Mouse (Mus musculus) embryonic stem cell, embryonic (primary cell): ENCODE measurements around the gene Adgrv1.

Source experiments
- CTCF ChIA-PET, 4 experiments: fragments of 300-600 bp in 2 of 4; fragments of 350-600 bp in 2 of 4; sonication (Branson Sonifier 250); formaldehyde crosslinking; loops; one replicate each; lab custom pipeline; 2022; ENCODE audit warnings: inconsistent platforms in 2 of 4; lab: Charles Lee
- POLR2A ChIA-PET, 4 experiments: fragments of 300-600 bp in 2 of 4; fragments of 350-600 bp in 2 of 4; sonication (Branson Sonifier 250); formaldehyde crosslinking; loops; one replicate each; lab custom pipeline; 2022; ENCODE audit warnings: antibody characterized with exemption in 4 of 4, inconsistent platforms in 1 of 4; lab: Charles Lee

Adgrv1 gene

GRCm38 (mm10) chr13:81107436-81107835 lies 525.5 kb downstream of the Adgrv1 start:
- ChIA-PET POLR2A (no interaction called here), CTCF (no interaction called here)

- ChIA-PET CTCF (no interaction called here), POLR2A (interaction anchor here in 1 of 4 experiments (0.6 kb wide), 1 partner anchor 103 kb away, joined by 5 read pairs; no protein-coding TSS in a partner anchor)
Observed at GRCm38 (mm10) chr13:81103794-81104193, 529.2 kb downstream of the Adgrv1 start.

GRCm38 (mm10) chr13:81096424-81096823 lies 536.5 kb downstream of the Adgrv1 start:
- POLR2A ChIA-PET: no interaction called here

GRCm38 (mm10) chr13:81094513-81094912 lies 538.4 kb downstream of the Adgrv1 start:
- CTCF ChIA-PET: no interaction called here
- POLR2A ChIA-PET: no interaction called here

More at GRCm38 (mm10) chr13:81096424-81096823, 536.5 kb downstream of the Adgrv1 start:
- CTCF ChIA-PET: no interaction called here

GRCm38 (mm10) chr13:81090051-81090836 lies 542.7 kb downstream of the Adgrv1 start:
- ChIA-PET CTCF (no interaction called here), POLR2A (no interaction called here)

- CTCF ChIA-PET: no interaction called here
- POLR2A ChIA-PET: no interaction called here
Observed at GRCm38 (mm10) chr13:81086969-81087682, 545.8 kb downstream of the Adgrv1 start.

GRCm38 (mm10) chr13:81072214-81072613 lies 560.7 kb downstream of the Adgrv1 start:
- CTCF ChIA-PET: no interaction called here
- POLR2A ChIA-PET: no interaction called here

- ChIA-PET CTCF (no interaction called here), POLR2A (no interaction called here)
Observed at GRCm38 (mm10) chr13:81051448-81051847, 581.5 kb downstream of the Adgrv1 start.

GRCm38 (mm10) chr13:81050911-81051310 lies 582.0 kb downstream of the Adgrv1 start:
- POLR2A ChIA-PET: no interaction called here

GRCm38 (mm10) chr13:81045345-81045744 lies 587.6 kb downstream of the Adgrv1 start:
- POLR2A ChIA-PET: no interaction called here
- CTCF ChIA-PET: no interaction called here

More at GRCm38 (mm10) chr13:81050911-81051310, 582.0 kb downstream of the Adgrv1 start:
- CTCF ChIA-PET: no interaction called here
